Mouse (Mus musculus) layer of hippocampus, adult 2 months (tissue): ENCODE results near the gene Kcnb1. TPM values are rescaled to one million over a fixed set of nuclear protein-coding genes. Genes with fewer than 3 reads are reported as not detected.

Source experiments
- DNase-seq, 2 experiments: peaks; one replicate each; pipeline ENCODE4 v3.0.0; 2022; ENCODE audit warnings: low spot score in 2 of 2
- H3K27ac ChIP-seq: fragments of 200-600 bp; 2 replicates; pipeline ENCODE4 v1.8.1; 2022
- H3K4me3 ChIP-seq: fragments of 200-600 bp; 2 replicates; pipeline ENCODE4 v1.8.1; 2022; ENCODE audit warnings: mild to moderate bottlenecking
- CTCF ChIP-seq: fragments of 200-600 bp; conservative IDR thresholded peaks from 2 replicates; pipeline ENCODE4 v1.8.1; 2022; ENCODE audit warnings: antibody characterized with exemption, mild to moderate bottlenecking, moderate library complexity
- total RNA-seq, 2 experiments: library from RNA; stranded (reverse); gene quantifications; 2 replicates each; pipeline ENCODE4 v1.2.3; 2021

The Kcnb1 gene
- total RNA-seq, 2 experiments from 2014 or later = 103 to 105 TPM

GRCm38 (mm10) chr2:167198660-167199427 lies 8.9 kb upstream of the Kcnb1 start:
- TF ChIP-seq CTCF = no peak
- no peak for DNase-seq
- H3K4me3 ChIP-seq = no peak overlapping the region
- no peak overlapping the region for H3K27ac ChIP-seq

DNA sequence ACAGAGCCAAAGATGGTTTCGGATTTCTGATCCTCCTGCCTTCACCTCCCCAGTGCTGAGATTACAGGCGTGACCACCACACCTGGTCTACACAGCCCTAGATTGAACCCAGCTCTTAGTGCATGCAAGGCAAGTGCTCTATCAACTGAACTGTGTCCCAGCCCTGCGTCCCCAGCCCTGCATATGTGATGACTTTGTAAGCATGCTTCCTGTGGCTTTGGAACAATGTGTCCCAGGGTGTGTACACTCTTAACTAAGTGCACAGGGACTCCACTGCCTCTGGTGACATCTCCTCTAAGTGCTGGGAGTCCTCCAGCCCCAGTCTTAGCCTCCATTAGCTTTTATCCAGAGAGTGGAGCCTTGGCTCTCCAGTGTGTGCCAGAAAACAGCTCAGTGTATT lies 3.4 kb upstream of the Kcnb1 start:
- H3K4me3 ChIP-seq = no peak overlapping the region
- H3K27ac ChIP-seq = no peak overlapping the region
- TF ChIP-seq CTCF = no peak
- DNase-seq = no peak

GRCm38 (mm10) chr2:167189291-167190075 lies 472 bp downstream of the Kcnb1 start:
- no peak for TF ChIP-seq CTCF
- Histone ChIP-seq H3K4me3 (peak overlapping the region; percentile 75), H3K27ac (peak overlapping the region; percentile 97)
- DNase-seq = peak; percentile 55 to 67

- peak overlapping the region; percentile 93 for H3K27ac ChIP-seq
- peak in 1 of 2 experiments; percentile 52 for DNase-seq
- peak; percentile 66 for TF ChIP-seq CTCF
- H3K4me3 ChIP-seq = peak overlapping the region; percentile 75
Observed at GRCm38 (mm10) chr2:167188315-167189207, 1.4 kb downstream of the Kcnb1 start.

- DNase-seq = no peak
- H3K27ac ChIP-seq = peak overlapping the region; percentile 93
- H3K4me3 ChIP-seq = peak overlapping the region; percentile 29
- no peak for TF ChIP-seq CTCF
Observed at GRCm38 (mm10) chr2:167187119-167187518, 2.8 kb downstream of the Kcnb1 start.

DNA sequence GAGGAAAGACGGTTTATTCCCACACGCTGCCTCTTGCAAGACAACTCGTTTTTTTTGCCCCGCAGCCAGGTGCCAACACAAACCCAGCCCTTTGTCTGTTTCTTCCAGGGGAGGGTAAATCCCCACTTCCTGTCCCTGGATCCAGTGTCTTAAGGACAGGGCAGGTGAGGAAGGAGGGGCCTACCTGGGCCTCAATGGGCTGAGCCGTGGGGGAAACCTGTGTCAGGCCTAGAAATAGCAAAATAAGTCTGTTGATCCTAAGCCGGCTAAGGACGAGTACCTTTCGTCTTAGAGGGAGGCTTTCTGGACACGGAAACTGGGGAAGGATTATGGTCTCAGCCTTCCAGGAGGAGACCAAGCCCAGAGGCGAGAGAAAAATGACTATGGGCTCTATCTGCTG lies 3.4 kb downstream of the Kcnb1 start:
- DNase-seq = no peak
- Histone ChIP-seq H3K27ac (peak overlapping the region; percentile 93), H3K4me3 (peak overlapping the region; percentile 29)
- TF ChIP-seq CTCF = no peak

GRCm38 (mm10) chr2:167186003-167186402 lies 4.0 kb downstream of the Kcnb1 start:
- DNase-seq = no peak
- no peak for TF ChIP-seq CTCF
- H3K4me3 ChIP-seq = peak overlapping the region; percentile 24
- H3K27ac ChIP-seq = peak overlapping the region; percentile 93

DNA sequence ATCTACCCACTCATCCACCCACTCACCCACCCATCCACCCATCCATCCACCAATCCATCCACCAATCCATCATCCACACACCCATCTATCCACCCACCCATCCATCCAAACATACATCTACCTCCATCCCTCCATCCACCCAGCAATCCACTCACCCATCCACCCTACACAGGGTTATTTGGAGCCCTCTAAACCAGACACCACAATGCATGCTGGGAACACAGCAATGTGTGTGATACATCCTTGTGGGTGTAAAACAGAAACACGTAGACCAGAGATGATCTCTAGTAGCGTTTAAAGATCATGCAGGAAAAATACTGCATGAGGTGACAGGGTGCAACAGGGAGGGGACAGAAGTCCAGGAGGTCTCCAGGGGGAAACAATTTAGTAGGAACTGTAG lies 4.5 kb downstream of the Kcnb1 start:
- Histone ChIP-seq H3K27ac (peak overlapping the region; percentile 93), H3K4me3 (peak overlapping the region; percentile 24)
- DNase-seq = no peak
- TF ChIP-seq CTCF = no peak

GRCm38 (mm10) chr2:167181662-167182389 lies 8.1 kb downstream of the Kcnb1 start:
- Histone ChIP-seq H3K27ac (0 out of 2 replicates have a peak overlapping the region, but pooled peaks have one; percentile 8), H3K4me3 (no peak overlapping the region)
- no peak for DNase-seq
- TF ChIP-seq CTCF = no peak

DNA sequence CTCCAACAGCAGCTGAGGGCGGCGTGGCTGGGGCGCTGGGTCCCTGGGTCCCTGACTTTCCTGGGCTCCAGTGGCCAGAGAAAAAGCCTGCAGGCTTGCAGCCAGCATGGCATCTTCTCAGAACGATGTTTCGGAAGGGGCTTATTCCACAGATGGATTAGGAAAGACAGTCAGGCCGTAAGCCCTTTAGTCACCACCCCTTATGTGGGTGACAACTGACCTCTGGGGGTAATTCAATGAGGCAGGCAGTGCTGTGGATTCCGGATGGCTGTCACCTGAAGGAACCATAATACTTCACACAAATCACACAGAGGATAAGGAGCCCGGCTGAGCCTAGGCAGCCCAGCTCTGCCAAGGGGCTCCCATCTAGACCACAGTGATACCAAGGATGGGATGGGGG lies 8.9 kb downstream of the Kcnb1 start:
- peak overlapping the region; percentile 43; the same call in 1 of the 2 replicates for H3K27ac ChIP-seq
- H3K4me3 ChIP-seq = no peak overlapping the region
- no peak for TF ChIP-seq CTCF
- no peak for DNase-seq

DNA sequence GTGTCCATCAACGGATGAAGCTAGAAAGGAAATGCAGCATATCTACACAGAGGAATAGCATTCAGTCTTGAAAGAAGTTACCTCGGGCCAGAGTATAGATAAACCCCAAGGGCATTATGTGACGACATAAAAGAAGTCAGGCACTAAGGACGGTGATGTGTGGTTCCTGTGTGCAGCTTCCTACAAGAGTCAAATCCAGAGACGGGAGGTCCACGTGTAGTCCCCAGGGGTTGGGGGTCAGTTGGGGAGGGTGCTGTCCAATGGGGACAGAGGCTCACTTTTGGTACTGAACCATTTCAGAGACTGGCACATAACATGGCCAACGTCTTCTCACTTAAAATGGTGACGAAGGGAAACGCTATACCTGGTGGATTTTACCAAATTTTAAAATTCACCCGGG lies 10.7 kb downstream of the Kcnb1 start:
- Histone ChIP-seq H3K27ac (no peak overlapping the region), H3K4me3 (no peak overlapping the region)
- DNase-seq = no peak
- no peak for TF ChIP-seq CTCF

DNA sequence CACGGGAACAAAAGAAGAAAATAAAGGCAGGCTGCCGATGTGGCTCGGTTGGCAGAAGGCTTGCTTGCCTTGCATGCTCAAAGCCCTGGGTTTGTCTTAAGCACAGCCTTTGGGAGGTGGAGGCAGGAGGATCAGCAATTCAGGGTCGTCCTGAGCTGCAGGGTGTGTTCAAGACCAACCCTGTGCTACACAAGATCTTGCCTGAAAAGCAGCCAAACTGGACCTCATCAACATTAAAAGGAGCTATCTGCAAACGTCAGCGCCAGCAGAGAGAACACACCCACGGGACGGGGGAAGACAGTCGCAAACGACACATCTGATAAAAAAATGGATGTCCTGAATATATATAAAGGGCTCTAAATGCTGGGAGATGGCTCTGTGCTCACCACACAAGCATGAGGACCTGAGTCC lies 12.7 kb downstream of the Kcnb1 start:
- no peak overlapping the region for H3K4me3 ChIP-seq
- DNase-seq = no peak
- peak overlapping the region; percentile 71; the same call in 1 of the 2 replicates for H3K27ac ChIP-seq
- TF ChIP-seq CTCF = no peak
